Comparison of ENCODE assay signal across 9 mouse cellular contexts in genomic region chr12:86855670-86856069, GRCm38 (mm10). TPM values are rescaled to one million over a fixed set of nuclear protein-coding genes. Genes with fewer than 3 reads are reported as not detected.
DNase-seq lines count a peak whose midpoint lies in the region; ATAC-seq and TF ChIP-seq lines count a peak whose summit lies in the region.
"Had no signal": no experiment of that assay in that cellular context is flagged by ENCODE, and none has a peak within 500 bp of the region (broad histone marks: within the 10 kb centered on the region; RNA-seq: fewer than 3 reads in every experiment).

No protein-coding gene starts in this region.

- no peak overlapping the region; the same call in 1 of the 2 replicates for H3K4me2 ChIP-seq in forebrain, embryonic 11.5 days (ENCODE audit: low read depth, low read length, severe bottlenecking)
- H3K4me2 ChIP-seq in hindbrain, embryonic 14.5 days (replicated peaks): peak overlapping the region; percentile 25
- H3K4me2 ChIP-seq in liver, embryonic 14.5 days (ENCODE audit: low read depth): peak overlapping the region; percentile 20; the same call in 1 of the 2 replicates

- H3K4me1 ChIP-seq in forebrain, embryonic 11.5 days (replicated peaks; ENCODE audit: control insufficient read depth, insufficient read depth, low read length): peaks cover 9% of the 10 kb centered on the region
- H3K4me1 ChIP-seq in hindbrain, embryonic 14.5 days (replicated peaks; ENCODE audit: control insufficient read depth, insufficient read depth, low read length): peaks cover 30% of the 10 kb centered on the region
- peaks cover 4 to 12% of the 10 kb centered on the region in 2 experiments; a peak in 2 of 4 replicates for H3K4me1 ChIP-seq in liver, embryonic 14.5 days (replicated peaks; ENCODE audit: control insufficient read depth in 2 of 2, insufficient read depth in 2 of 2, low read length in 1 of 2)

- TF ChIP-seq EP300 in liver, embryonic 14.5 days (IDR thresholded peaks at IDR 0.05; ENCODE audit: low read depth): no peak

- ATAC-seq in forebrain, embryonic 11.5 days (replicated peaks; ENCODE audit: low FRiP score): peak; percentile 81
- ATAC-seq in hindbrain, embryonic 14.5 days (ENCODE audit: low FRiP score): peak; percentile 78
- ATAC-seq in liver, embryonic 14.5 days (ENCODE audit: insufficient read depth): no peak

- H3K9ac ChIP-seq in forebrain, embryonic 11.5 days (ENCODE audit: low read length): no peak overlapping the region
- H3K9ac ChIP-seq in hindbrain, embryonic 14.5 days: no peak overlapping the region
- H3K9ac ChIP-seq in liver, embryonic 14.5 days (replicated peaks): no peak overlapping the region

- no peaks in the 10 kb centered on the region for H3K9me3 ChIP-seq in forebrain, embryonic 11.5 days (ENCODE audit: control insufficient read depth, low read length)
- no peaks in the 10 kb centered on the region for H3K9me3 ChIP-seq in hindbrain, embryonic 14.5 days (ENCODE audit: control insufficient read depth, low read length)
- no peaks in the 10 kb centered on the region for H3K9me3 ChIP-seq in liver, embryonic 14.5 days (ENCODE audit: control insufficient read depth, low read length)

- H3K36me3 ChIP-seq in forebrain, embryonic 11.5 days (ENCODE audit: control insufficient read depth, insufficient read depth, low read length): no peaks in the 10 kb centered on the region
- no peaks in the 10 kb centered on the region for H3K36me3 ChIP-seq in hindbrain, embryonic 14.5 days (replicated peaks; ENCODE audit: control insufficient read depth, insufficient read depth)
- no peaks in the 10 kb centered on the region for H3K36me3 ChIP-seq in liver, embryonic 14.5 days (replicated peaks; ENCODE audit: control insufficient read depth, insufficient read depth, low read depth)

- H3K27ac ChIP-seq in forebrain, embryonic 11.5 days (ENCODE audit: low read depth, low read length): no peak overlapping the region
- peak overlapping the region; percentile 50 for H3K27ac ChIP-seq in hindbrain, embryonic 14.5 days
- H3K27ac ChIP-seq in liver, embryonic 14.5 days: no peak overlapping the region
- H3K27ac ChIP-seq: macrophage had no signal

- 17% methylated on average over 11 of the region's 11 CpGs for WGBS in forebrain, embryonic 11.5 days
- WGBS in hindbrain, embryonic 14.5 days: 9% methylated on average over 11 of the region's 11 CpGs
- WGBS in liver, embryonic 14.5 days (ENCODE audit: insufficient replicate concordance): 9% methylated on average over 11 of the region's 11 CpGs

- TF ChIP-seq CTCF in liver, embryonic 14.5 days (IDR thresholded peaks at IDR 0.05; ENCODE audit: low read depth): no peak

- peak; percentile 39 for DNase-seq in adrenal gland, postnatal 25 days
- DNase-seq in adrenal gland, postnatal 4 days (ENCODE audit: low spot score in 2 of 2): no peak
- peak; percentile 61 for DNase-seq in 3T3-L1 (ENCODE audit: low read depth, low spot score)
- peak; percentile 81 for DNase-seq in forebrain, embryonic 11.5 days (ENCODE audit: low spot score)
- DNase-seq in hindbrain, embryonic 14.5 days (ENCODE audit: low spot score): peak; percentile 67
- DNase-seq in liver, embryonic 14.5 days (ENCODE audit: low read depth in 3 of 3, low spot score in 3 of 3): no peak
- peak; percentile 85 for DNase-seq in retina, postnatal 1 day
- no peak for DNase-seq in thymus, postnatal 25 days

- H3K4me3 ChIP-seq in forebrain, embryonic 11.5 days (ENCODE audit: low read depth, low read length): no peak overlapping the region
- no peak overlapping the region for H3K4me3 ChIP-seq in hindbrain, embryonic 14.5 days (replicated peaks; ENCODE audit: low read length)
- H3K4me3 ChIP-seq in liver, embryonic 14.5 days (ENCODE audit: insufficient read depth in 1 of 2, low read depth in 2 of 2, low read length in 2 of 2): no peak overlapping the region

- H3K27me3 ChIP-seq in forebrain, embryonic 11.5 days (ENCODE audit: control insufficient read depth, insufficient read depth, low read length): no peaks in the 10 kb centered on the region
- no peaks in the 10 kb centered on the region for H3K27me3 ChIP-seq in hindbrain, embryonic 14.5 days (ENCODE audit: control insufficient read depth, insufficient read depth, low read length)
- H3K27me3 ChIP-seq in liver, embryonic 14.5 days (ENCODE audit: control insufficient read depth, insufficient read depth, low read length): no peaks in the 10 kb centered on the region

RNA-seq across cellular contexts. Expression of gene Irf2bpl, which starts 28.9 kb away (rescaled TPM):
- total RNA-seq in adrenal gland, postnatal 25 days (2021): 65.4 and 74.6 TPM in 2 replicates
- total RNA-seq in adrenal gland, postnatal 4 days (2021): 10 to 100 TPM; 78.0 to 81.7 TPM
- 40.3 and 42.7 TPM in 2 replicates for polyA plus RNA-seq in forebrain, embryonic 11.5 days (2014; fragmentation: Nextera tagmentation; extraction: Ambion mirVana)
- polyA plus RNA-seq in hindbrain, embryonic 14.5 days (2014; fragmentation: Nextera tagmentation; extraction: Ambion mirVana): 64.5 and 65.5 TPM in 2 replicates
- polyA plus RNA-seq in liver, embryonic 14.5 days (2012; rRNA removed): 1.4 and 1.5 TPM in 2 replicates
- 1.4 and 1.5 TPM in 2 replicates for polyA plus RNA-seq in liver, embryonic 14.5 days (2014; fragmentation: Nextera tagmentation; extraction: Ambion mirVana)

Comparison
In these comparisons a context has a peak if more than half of its experiments do, and no peak if none do; other contexts are left out.
1. DNase-seq: peak in adrenal gland, postnatal 25 days (single experiment), 3T3-L1 (single experiment), forebrain, embryonic 11.5 days (single experiment), hindbrain, embryonic 14.5 days (single experiment) and retina, postnatal 1 day (single experiment); none in adrenal gland, postnatal 4 days (0 of 2), liver, embryonic 14.5 days (0 of 3) and thymus, postnatal 25 days (single experiment).
2. RNA of gene Irf2bpl, which starts 28.9 kb away (polyA plus RNA-seq): 64.5 to 65.5 TPM in hindbrain, embryonic 14.5 days and 40.3 to 42.7 TPM in forebrain, embryonic 11.5 days; 1.4 to 1.5 TPM in liver, embryonic 14.5 days; every median in the first group is over 10 times any median in the second.